Mouse (Mus musculus) cerebellum, postnatal 4 days (tissue): ENCODE results near the gene Hes3.
A peak's percentile ranks its signal among the peaks of the same experiment; 100 is the strongest.

ENCODE experiments used
- DNase-seq, 2 experiments: peaks; one replicate each; pipeline ENCODE4 v3.0.0; 2022; ENCODE audit warnings: low spot score in 2 of 2, mixed read lengths in 1 of 2

Gene Hes3

DNA sequence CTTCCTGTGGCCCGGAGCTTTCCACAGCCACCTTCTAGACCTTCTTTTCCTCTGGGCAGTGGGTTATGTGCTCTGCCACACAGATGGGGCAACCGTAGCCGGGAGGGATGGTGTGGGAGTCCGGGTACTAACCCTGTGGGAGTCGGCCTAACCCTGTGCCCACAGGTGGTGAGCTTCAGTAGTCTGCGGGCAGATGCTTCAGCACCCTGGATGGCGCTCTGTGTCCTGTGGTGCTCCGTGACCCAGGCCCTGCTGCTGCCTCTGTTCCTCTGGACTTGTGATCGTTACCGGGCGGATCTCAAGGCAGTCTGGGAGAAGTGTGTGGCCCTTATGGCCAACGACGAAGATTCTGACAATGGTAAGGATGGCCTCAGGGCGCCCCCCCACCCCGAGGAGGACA is 9.9 kb downstream of the Hes3 start:
- DNase-seq: no peak

DNA sequence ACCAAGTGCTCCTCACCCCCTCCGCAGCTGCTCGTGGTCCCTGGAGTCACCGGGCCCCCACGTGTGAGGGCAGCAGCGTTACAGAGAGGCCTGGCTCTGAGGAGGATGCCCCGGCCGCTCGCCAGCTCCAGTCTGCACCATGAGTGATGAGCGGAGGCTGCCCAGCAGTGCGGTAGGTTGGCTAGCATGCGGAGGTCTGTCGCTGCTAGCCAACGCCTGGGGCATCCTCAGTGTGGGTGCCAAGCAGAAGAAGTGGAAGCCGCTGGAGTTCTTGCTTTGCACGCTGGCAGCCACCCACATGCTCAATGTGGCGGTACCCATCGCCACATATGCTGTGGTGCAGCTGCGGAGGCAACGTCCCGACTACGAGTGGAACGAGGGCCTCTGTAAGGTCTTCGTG is 12.5 kb downstream of the Hes3 start:
- DNase-seq: peak in 1 of 2 experiments; percentile 75

DNA sequence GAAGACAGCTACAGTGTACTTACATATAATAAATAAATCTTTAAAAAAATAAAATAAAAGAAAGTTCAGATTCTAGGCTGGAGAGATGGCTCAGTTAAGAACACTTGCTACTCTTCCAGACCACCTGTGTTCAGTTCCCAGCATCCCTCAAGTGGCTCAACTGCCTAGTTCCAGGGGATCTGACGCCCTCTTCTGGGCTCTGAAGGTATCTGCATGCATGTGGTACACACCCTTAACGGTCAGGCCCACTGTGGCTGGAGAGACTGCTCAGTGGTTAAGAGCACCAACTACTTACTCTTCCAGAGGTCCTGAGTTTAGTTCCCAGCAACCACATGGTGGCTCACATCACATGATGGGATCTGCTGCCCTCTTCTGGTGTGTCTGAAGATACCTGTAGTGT is 13.5 kb downstream of the Hes3 start:
- DNase-seq: no peak

DNA sequence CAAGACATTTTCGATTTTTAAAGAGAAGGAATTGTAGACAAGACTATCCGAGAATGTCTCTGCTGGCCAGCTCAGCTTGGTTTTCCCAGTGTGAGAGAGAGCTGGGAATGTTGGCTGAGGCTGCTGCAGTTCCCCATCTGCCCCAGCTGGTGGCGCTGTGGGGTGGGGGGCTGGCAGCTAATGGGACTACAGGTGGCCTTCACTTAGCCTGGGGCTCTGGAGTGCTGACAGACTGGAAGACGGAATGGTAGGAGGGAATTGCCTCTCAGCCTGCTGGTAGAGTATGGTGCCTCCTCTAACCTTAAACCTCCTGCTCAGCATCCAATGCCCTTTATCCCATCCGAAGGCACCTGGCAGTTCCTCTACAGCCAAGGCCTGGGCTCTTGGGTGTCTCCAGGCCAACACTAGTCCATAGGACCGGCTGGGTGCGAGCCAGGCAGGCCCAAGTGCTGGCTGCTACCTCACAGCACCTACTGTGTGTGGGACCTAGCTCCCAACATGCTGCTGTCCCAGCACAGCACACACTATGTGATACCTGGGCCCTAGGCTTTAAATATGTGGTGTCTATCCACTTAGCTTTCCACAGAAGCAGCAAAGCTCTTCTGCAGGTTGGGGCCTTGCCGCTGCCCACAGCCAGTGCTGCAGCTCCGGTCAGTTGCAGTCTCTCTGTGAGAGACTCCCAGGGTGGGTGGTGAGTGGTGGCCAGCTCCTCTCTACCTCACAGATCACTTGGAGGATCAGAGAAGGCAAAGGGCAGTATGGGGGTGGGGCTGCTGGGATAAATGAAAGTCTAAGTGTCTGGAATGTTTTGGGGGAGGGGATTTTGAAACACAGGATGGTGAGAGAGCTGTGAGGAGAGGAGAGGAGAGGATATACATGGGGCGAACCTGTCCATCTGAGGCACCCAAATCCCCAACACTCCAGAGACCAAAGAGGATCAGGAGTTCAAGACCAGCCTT is 14.8 kb downstream of the Hes3 start:
- peak in 1 of 2 experiments; percentile 77 for DNase-seq

DNA sequence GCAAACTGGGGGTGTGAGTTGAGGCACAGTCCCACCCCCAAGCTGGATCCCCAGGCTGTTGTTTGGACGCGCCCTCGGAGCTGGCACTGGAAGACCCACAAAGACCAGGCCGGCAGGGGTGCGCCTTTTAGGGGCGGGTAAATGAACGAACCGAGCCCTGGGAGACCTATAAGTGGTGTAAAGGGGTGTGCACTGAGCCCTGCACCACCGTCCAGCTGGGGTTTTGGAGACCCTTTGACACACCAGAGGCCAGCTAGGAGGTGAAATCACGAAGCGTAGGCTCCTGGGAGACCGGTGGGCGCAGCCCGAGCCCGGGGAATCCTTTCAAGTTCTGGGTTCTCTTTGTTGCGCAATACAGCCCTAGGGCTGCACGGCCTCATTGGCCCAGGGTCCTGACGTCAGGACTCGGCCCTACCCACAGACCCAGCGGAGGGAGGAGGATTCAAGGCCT is 16.8 kb downstream of the Hes3 start:
- no peak for DNase-seq

DNA sequence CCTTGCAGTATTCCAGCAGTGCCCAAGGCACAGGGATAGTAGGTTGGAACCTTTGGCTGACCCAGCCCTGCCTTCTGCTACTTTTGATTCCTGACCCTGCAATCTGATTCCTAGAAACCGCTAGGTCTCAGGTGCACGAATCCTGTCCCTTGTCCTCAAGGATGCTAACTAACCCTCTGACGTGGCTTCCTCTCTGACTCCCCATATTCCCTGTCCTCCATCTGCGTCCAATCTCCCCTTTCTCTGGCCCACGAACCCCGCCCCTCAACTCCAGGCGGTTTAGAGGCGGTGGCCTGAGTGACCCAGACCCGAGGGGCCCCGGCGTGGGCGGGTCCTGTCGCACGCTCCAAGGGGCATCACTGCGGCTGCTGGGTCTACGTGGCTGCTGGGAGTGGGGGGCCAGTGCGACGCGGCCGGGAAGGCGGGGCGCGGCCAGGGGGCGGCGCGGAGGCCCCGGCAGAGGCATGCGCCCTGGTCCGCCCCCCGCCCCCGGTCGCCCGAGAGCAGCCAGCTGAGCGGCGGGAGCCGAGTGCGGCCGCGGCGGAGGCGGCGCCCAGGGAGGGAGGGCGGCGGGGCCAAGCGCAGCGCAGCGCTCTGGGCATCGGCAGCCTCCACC is 17.7 kb downstream of the Hes3 start, which contains the start of gene Gpr153:
Gene Gpr153, plus strand, starts transcription at position 612 of the 616 bp plus-strand sequence.
- peak in 1 of 2 experiments; percentile 42 for DNase-seq

DNA sequence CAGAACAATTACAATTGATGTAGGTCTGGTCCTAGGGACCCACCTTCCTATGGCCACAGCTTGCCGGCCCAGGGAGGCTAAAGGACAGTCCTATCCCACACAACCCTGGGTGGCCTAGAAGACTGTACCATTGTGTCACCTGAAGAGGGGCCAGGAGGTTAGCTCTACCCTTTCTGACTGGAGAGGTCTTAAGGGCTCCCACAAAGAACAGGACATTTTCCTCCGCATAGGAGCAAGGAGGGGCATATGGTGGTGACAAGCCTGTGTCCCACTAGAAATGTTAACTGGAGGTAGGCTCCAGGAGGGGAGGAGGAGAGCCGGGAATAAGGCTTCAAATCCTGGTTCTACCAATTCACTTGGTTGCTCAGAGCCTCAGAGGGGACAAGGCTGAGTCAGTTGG is 18.3 kb downstream of the Hes3 start:
- no peak for DNase-seq

DNA sequence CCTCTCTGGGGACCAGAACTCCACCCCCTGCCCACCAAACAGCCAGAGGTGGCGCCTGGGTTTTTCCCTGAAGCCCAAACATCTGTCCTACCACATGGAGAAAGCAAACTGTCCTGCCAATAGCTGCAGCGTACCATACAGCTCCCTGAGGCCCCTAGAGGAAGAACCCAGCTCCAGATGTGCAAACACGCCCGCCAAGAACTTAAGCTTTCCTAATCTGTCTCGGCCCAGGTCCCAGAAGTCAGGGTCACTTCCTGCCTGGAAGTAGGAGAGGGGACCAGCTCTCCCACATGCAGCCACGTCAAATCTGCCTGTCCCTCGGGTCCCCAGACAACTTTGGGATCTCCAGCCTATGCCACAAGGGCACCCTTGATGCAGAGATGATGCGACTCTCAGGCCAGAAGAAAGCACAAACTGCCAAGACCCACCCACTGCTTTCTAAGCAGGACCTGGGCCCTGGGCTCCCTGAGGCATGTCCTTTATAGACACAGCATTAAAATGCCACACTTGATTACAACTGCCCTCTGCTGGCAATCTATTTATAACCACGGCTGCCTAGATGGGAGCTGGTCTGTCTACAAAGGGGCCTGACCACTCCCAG is 18.9 kb downstream of the Hes3 start:
- DNase-seq: peak in 1 of 2 experiments; percentile 35

DNA sequence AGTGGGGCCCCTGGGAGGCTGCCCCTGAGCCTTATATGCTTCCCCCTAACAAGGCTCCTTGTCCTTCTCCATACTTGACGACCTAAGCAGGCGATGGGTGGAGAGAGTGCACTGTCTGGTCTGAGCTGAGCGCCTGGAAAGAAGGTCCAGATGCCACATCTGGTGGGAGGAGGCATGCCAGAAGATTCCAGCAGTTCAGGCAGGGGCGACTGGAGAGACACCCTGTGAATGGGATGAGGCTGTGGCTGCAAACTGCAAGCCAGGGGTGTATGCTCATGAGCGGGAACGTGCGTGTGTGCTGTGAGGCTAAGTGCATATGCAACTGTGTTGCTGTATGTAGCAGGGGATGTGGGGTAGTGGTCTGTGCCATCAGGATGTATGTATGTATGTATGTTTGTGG is 19.5 kb downstream of the Hes3 start:
- DNase-seq: no peak

DNA sequence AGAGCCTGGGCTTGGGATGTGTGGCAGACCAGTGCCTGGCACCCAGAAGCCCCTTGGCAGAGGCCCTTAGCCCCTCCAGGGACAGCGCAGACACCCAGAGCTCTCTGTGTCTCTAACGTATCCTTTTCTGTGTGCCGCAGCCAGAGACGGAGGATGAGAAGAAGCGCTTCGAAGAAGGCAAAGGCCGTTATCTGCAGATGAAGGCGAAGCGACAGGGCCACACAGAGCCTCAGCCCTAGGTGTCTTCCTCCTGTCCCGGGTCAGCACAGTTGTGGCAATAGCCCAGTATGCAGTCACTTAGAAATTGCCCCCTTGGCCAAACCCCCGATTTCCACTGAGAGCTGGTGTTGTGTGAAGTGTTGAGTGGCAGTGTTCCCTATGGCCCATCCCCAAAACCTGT is 20.1 kb downstream of the Hes3 start:
- DNase-seq: no peak

DNA sequence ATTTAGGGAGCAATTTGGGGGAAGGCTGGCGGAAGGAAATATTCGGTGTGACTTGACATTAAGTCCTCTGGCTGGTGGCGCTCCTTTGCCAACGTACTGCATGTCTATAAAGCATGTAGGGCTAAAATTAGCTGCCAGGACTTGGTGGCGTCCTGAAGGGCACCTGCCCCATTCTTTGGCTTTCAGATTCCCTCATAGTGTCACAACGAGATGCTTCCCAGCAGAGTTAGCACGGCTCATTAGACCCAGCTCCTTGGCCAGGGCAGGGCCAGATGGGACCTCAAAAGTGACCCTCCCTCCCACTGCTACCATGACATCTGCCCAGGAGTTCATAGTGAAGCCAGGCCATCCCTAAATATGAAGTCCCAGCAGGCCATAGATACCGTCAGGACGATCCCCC is 20.9 kb downstream of the Hes3 start:
- DNase-seq: no peak

DNA sequence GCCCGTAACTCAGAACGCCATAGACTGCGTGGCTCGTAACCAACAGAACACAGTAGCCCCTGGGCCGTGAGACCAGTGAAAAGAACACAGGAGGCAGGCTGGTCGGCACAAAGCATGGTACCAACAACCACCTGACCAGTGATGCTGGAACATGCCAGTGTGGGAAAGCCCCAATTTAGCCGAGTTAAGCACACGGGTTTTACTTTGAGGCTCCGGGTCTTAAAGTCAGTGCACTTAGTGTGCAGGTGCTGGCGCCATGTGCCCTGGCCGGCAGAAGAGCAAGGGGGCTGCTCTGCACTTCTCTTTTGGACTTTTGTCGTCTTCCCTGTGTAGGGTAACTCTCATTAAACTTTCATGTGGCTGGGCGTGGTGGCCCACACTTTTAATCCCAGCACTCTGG is 21.5 kb downstream of the Hes3 start:
- DNase-seq: no peak

DNA sequence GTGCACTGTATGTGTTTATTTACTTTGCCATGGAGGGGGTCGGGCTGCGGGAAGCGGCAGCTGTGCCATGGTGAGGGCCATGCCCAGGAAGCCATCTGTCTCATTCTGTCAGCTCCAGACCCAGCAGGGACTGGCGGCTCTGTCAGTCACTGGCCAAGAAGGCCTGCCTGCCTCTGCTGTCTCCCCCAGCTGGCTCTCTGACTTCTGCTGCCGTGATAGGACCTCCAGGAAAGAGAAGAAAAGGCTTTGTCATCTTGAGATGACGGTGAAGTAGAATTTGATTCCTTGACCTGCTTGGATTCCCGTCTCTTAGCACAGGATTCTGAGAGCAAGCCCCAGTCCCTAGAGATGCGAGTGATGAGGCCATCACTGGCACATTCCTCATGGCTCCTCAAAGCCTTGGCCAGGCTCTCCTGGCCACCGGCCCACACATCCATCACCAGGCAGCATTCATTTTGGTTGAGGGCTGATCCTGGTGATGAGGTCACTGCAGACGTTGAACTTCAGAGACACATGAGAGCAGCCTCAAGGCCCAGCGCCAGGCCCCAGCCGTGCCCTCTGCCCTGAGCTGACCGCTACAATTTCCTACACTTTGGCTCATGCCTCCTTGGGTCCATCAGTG is 23.6 kb downstream of the Hes3 start:
- no peak for DNase-seq

DNA sequence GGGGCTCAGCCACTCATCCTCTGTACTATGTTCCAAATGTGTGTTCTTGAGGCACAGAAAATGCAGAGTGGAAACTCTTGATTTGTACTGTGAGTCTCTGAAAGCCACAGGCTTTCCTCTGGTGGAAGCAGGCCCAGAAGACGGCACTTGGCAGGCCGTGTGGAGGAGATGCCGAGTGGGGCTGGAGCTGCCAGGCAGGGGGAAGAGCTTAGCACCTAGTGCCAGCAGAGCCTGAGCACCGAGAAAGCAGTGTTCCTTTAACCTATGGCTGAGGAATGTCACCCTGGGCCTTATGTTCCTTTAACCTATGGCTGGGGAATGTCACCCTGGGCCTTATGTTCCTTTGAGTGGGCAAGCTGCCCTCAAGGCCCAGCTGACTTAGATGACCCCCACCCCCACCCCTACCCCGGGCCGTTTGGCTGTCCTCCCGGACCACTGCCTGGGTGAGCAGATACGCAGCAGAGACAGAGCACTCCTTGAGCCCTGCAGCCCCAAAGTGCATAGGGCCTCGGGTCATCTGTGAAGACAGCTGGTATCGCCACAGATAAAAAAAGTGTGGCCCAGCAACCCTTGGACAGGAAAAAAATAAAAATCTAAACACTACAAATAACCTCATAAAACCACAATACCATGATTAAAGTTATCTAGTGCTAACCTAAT is 25.1 kb downstream of the Hes3 start:
- DNase-seq: no peak

DNA sequence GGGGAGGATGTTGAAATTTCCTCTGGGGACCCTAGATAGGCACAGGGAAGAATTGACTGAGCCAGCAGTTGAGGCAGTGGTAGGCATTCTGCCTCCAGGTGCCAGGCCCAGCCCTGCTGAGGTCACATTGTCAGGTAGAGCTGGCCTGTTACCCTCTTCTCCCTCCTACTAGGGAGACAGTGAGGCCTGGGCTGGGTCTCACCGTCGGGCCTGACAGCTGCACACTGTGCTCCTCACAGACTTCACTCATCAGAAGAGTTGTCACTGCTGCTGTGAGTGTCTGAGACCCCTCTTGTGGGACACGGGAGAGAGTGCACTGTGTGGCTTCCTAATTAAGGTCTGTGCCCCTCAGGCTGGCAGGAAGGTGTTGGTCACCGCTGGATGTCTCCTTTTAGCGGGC is 25.7 kb downstream of the Hes3 start:
- DNase-seq: no peak

DNA sequence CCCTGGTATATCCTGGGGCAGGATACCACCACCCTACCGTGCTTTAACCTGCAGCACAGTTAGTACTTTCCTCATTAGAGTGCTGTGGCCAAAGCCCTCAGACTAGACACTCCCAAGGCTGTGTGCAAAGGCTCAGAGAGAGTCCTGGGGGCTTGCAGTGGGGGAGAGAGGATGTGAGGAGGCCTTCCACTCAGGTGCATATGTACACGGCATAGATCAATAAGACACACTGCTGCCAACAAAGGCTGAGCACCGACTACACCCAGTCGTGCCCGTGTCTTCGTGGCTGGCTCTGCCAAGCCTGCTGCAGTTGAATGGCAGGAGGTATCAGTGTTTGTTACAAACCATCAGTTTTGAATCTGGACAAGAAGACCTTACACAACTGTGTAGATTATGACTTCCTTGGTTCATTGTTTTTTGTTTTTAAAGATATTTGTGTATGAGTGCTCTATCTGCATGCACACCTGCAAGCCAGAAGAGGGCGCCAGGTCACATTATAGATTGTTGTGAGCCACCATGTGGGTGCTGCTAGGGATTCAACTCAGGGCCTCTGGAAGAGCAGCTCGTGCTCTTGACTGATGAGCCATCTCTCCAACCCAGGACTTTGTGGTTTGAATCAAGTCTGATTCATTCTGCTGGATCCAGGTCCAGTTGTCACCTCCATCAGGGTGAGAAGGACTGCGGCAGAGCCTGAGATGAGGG is 26.4 kb downstream of the Hes3 start:
- DNase-seq: no peak

DNA sequence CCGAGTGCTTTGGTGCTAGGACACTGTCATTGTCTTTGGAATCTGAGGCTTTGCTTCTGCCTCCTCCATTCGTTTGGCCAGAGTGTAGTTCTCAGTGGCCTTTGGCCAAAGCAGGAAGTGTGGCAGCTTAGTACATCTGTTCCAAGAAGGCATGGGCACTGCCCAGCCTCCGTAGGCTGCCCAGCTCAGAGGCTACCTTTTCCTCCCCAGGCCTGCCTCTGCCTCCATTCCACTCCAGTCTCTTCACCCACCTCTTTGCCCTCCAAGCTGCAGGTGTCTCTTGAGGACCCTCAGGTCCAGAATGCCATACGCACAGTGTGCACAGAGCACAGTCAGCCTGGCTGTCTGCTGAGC is 27.3 kb downstream of the Hes3 start:
- DNase-seq: no peak

DNA sequence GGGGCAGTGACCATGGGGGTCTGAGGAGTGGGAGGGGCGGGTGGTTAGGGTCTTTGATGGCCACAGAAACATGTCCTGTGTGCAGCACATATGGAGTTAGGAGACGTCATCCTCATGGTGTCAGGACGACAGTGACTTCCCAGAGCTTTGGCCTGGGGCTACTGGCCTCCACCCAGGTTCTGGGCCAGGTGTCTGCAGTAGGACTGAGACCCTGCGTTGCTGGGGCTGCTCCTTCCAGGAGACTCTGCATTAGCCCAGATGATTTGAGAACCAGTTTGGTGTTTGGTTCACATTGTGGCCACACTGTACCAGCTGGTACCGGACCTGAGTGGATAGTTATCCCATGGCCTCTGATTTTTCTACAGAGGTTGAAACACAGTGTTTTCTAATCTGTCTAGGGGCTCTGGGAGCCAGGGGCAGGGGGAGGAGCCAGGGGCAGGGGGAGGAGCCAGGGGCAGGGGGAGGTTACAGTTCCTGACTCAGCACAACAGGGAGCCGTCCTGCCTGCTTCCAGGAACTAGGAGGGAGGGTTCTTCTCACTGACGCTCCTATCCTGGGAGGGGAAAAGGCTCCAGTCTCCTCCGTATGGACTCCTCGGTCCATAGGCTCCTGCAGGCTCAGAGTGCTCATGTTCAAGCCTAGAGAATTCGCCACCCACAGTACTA is 27.8 kb downstream of the Hes3 start:
- no peak for DNase-seq

DNA sequence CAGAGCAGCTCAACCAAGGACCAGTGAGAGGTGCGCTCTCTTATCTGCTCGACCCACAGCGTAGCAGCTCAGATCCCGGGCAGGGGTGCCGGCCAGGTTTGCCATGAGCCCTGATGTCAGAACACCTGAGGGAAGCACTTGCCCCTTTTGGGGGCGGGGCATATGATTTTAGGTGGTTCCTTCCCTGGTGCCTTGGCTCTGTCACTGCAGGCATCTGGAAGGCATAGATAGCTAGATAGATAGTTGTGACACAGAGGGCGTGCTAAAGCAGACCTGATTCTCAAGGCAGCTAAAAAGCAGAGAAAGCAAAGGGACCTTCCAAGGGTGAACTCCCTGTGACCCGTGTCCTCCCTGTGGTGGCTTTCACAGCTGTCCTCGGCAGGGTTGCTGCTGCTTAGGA is 28.4 kb downstream of the Hes3 start:
- no peak for DNase-seq

DNA sequence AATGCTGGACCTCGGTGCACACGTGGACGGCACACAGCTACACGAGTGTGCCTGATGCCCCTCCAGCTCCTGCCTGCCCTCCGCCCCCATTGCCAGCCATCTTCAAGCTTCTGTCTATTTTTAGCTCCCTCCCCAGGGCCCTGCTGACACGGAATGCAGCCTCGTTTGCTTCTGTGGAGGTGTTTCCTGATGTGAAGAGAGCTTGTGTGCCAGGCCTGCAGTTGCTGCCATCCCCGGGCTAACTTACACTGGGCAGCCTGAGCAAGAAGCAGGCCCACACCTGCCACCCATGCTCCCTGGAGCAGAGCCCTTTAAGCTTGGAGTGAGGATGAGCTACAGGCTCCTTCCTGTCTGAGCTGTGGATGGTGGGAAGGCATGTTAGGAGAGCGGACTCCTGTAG is 29.3 kb downstream of the Hes3 start:
- no peak for DNase-seq

DNA sequence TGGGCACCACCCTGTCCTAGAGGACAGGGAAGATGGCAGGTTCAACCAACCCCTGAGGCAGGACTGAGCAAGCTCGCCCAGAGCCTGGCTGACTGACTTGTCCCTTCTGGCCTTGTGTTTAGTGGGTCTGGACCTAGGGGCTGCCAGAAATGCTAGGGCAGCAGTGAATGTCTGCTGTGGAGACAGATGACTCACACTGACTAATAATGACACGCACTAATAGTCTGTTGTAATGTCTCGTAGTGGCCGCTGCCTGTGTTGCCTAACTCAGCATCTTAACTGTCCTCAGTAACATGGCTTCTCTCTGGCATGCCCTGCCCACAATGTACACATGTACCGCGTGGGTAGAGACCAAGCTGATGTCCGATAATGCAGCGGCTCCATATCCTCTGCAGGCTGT is 31.0 kb downstream of the Hes3 start:
- no peak for DNase-seq
